Mouse (Mus musculus): ENCODE measurements at regions not wholly inside any gene's neighbourhood (a gene's known extent, or its start where the extent isn't known, plus 50 kb on each side); places are given as distances from the start of the nearest gene placed in this dataset.

DNA sequence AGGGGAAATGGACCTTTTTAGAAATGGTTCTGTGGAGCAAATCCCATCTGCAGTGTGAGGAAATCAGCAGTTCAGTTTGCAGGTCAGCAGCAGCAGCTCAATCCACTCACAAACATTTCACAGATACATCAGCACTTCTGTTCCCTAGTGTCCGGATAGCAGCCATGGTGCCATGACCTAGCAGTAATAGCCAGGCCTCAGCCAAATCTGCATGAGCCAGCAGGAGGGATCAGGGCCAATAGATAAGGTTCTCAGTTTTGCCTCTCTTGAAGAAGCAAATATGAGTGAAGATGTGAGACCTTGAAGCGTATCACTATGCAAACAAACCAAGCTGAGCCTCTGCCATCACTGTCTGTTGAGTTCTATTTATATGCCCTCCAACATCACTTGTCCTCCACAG lies 380.7 kb upstream of the Chrm3 start:
- DNase-seq (ENCODE audit: low spot score), result no peak

- DNase-seq (ENCODE audit: low spot score), result no peak
These were observed 365.1 kb upstream of the Chrm3 start for GRCm38 (mm10) chr13:10725745-10726171.

DNA sequence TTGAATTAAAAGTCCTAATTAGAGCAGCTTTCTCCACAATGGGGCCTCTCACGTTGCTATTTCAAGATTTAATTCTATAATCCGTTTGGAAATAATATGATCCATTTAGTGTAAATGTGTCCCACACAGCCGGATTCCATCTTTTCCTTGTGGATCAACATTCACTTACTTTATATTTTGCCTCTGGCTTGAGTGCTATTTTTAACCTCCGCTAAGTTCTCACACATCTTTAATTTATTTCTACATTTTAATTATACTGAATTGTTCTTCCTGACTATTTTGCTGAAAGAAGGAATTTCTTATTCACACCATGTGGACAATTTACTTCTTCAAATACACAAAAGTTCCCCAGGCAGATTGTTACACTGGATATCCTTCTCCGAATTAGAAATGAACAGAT lies 364.7 kb upstream of the Chrm3 start:
- DNase-seq (ENCODE audit: low spot score), result no peak

- no peak for DNase-seq (ENCODE audit: low spot score)
These were observed 360.0 kb upstream of the Chrm3 start for GRCm38 (mm10) chr13:10720639-10721038.

GRCm38 (mm10) chr13:10711451-10711850 lies 350.8 kb upstream of the Chrm3 start:
- no peak for DNase-seq (ENCODE audit: low spot score)

- DNase-seq (ENCODE audit: low spot score), result no peak
These were observed 350.3 kb upstream of the Chrm3 start for GRCm38 (mm10) chr13:10710909-10711308.

DNA sequence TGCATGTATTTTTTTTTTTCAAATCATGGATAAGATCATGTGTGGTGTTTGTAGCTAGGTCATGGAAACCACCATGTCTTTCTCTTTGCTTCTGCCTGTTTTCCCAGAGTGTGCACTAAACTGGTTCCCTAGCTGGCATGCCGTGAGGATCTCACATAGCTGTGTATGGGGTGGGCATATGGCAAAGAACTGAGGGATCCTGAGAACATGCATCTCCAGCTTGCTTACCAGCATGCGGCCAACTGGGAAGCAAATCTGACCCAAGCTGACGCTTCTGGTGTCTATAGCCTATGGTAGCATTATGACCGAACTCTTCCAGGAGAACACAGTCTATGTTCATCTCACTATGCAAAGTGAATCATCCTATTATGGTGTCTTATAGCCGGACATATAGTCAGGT lies 336.5 kb upstream of the Chrm3 start:
- no peak for DNase-seq (ENCODE audit: low spot score)

GRCm38 (mm10) chr13:10696181-10696977 lies 335.7 kb upstream of the Chrm3 start:
- peak; percentile 61 for DNase-seq (ENCODE audit: low spot score)

DNA sequence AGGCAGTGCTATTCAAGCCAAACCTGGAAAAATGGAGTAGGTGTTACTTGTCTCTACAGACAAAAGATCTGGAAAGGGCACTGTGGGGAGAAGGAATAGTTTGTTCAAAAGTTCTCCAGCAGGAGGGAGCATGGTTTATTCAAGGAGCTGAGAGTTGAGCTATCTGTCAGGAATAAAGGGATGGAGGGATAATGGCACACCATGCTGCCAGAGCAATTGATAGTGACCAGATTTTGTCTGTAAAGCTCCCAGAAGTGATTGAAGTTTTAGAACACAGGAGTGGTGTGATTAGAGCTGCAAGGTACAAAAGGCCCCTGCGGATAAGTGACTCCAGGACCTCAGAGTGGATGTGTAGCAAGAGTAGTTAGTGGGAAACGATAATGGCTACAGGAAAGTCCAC lies 330.7 kb upstream of the Chrm3 start:
- DNase-seq (ENCODE audit: low spot score), result no peak

- peak; percentile 40 for DNase-seq (ENCODE audit: low spot score)
These were observed 326.7 kb upstream of the Chrm3 start for GRCm38 (mm10) chr13:10687379-10687778.

GRCm38 (mm10) chr13:10654086-10654422 lies 293.4 kb upstream of the Chrm3 start:
- DNase-seq (ENCODE audit: low spot score), result no peak

DNA sequence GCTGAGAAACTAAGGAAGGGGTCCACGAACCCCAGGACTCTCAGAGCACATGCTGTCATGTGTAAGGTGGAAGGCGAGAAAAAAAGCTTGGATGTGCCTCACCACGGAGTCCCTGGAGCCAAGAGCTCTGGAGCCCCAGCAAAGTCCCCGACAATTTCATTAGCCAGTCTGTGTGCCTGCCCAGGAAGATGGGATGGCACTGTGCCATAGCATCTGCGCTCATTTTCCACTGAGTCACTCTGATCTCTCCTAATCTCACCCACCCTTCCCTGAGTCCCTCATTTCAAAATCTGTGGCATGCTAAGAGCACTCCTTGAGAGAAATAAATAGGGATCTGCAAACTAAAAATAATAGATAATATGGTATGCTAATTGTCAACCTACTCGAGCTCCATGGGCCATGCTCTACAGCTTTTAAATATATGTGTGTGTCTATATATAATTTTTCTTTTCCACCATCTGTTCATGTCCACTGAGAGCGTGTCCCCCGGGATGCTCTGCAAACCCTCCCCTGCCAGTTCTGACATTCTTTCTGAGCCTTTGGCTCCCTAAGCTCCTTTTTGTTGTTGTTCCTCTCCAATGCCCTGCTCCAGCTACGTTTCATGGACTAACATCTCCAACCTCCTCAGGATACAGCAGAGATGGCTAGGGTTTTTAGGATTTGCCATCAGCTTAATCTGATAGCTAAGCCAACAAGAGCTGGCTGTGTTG lies 292.9 kb upstream of the Chrm3 start:
- DNase-seq (ENCODE audit: low spot score), result no peak

DNA sequence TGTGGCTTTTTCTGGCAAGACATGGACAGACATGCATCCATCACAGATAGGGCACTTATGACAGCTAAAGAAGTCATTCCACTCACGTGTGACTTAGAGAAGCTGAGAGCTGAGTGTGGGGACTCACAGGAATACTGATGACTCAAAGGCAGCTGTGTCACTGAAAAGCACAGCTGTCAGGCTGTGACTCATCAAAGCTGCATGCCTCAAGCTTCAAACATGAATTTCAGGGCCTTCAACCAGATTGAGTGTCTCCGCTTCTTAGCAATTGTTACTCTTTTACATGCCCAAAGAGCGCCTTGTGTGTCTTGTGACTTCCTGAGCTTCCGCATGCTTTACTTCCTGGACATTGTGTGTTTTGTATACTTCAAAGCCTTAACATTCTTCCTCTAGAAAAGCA lies 276.2 kb upstream of the Chrm3 start:
- DNase-seq (ENCODE audit: low spot score), result no peak

DNA sequence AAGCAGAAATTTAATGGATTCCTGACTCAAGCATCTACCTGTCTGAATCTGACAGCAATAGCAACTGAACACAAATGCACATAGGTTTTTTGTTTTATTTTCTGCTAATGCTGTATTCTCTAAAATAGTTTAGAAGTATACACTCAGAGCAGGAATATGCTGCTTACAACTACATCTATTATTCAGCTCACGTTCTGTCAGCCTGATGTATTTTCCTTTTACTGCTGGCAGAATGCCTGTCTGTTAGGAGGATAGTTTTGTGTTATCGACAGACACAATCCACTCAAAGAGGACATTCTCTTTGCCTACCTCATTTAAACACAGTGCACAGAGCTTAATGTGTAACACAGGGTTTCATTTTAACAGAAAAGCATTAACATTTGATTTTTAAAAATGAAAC lies 269.8 kb upstream of the Chrm3 start:
- no peak for DNase-seq (ENCODE audit: low spot score)

DNA sequence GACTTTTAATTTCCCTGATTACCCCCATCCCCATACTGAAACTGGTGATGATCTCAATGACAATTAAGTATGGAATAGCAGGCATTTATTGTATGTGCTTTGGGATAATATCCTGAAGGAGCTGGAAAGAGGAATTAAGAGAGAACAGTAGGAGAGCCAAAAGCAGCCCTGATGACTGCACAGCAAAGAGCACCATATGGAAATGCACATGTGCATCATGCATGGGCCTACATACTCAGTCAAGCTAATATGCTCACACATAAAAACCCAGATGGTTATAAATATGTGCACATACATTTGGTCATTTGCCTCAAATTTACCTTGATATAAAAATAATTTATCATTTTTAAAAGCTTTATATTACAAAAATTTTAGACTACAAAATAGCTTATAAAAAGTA lies 259.0 kb upstream of the Chrm3 start:
- DNase-seq (ENCODE audit: low spot score), result no peak

- DNase-seq (ENCODE audit: low spot score), result no peak
These were observed 257.8 kb upstream of the Chrm3 start for GRCm38 (mm10) chr13:10618421-10618954.

GRCm38 (mm10) chr13:10574951-10575350 lies 214.3 kb upstream of the Chrm3 start:
- DNase-seq (ENCODE audit: low spot score), result no peak

- no peak for DNase-seq (ENCODE audit: low spot score)
These were observed 206.2 kb upstream of the Chrm3 start for GRCm38 (mm10) chr13:10566825-10567224.

GRCm38 (mm10) chr13:10557559-10557958 lies 196.9 kb upstream of the Chrm3 start:
- no peak for DNase-seq (ENCODE audit: low spot score)

GRCm38 (mm10) chr13:10554595-10554994 lies 193.9 kb upstream of the Chrm3 start:
- no peak for DNase-seq (ENCODE audit: low spot score)

- DNase-seq (ENCODE audit: low spot score), result no peak
These were observed 182.1 kb upstream of the Chrm3 start for GRCm38 (mm10) chr13:10542723-10543122.

GRCm38 (mm10) chr13:10540197-10540940 lies 179.7 kb upstream of the Chrm3 start:
- DNase-seq (ENCODE audit: low spot score), result no peak

- DNase-seq (ENCODE audit: low spot score), result no peak
These were observed 178.3 kb upstream of the Chrm3 start for GRCm38 (mm10) chr13:10538927-10539326.

Data from testis, postnatal 10 days (tissue).